Mouse (Mus musculus) kidney, postnatal 0 days (tissue): ENCODE measurements at regions not wholly inside any gene's neighbourhood (a gene's known extent, or its start where the extent isn't known, plus 50 kb on each side); places are given as distances from the start of the nearest gene placed in this dataset.

ENCODE experiments used
- ATAC-seq: fragments of 200-750 bp; cut with Nextera tagmentation; replicated peaks from 2 replicates; pipeline ENCODE4 v1.8.0; 2017; ENCODE audit warnings: low read depth, moderate number of reproducible peaks, moderate TSS enrichment, moderate library complexity; ENCODE audit not compliant: low FRiP score
- DNase-seq: peaks from one replicate; pipeline ENCODE4 v3.0.0-alpha.2; 2016; ENCODE audit warnings: low spot score
- H3K27ac ChIP-seq: fragments of 300-500 bp; sonication (generic); 2 replicates; pipeline ENCODE4 v1.5.1; 2014; ENCODE audit warnings: mild to moderate bottlenecking
- H3K27me3 ChIP-seq: fragments of 300-500 bp; sonication (generic); 2 replicates; pipeline ENCODE4 v1.6.1; 2014; ENCODE audit warnings: low read length, mixed read lengths; ENCODE audit not compliant: insufficient read depth
- H3K36me3 ChIP-seq: fragments of 300-500 bp; sonication (generic); 2 replicates; pipeline ENCODE4 v1.6.1; 2014; ENCODE audit warnings: low read length, mixed read lengths; ENCODE audit not compliant: insufficient read depth
- H3K4me1 ChIP-seq: fragments of 300-500 bp; sonication (generic); replicated peaks from 2 replicates; pipeline ENCODE4 v1.6.1; 2014; ENCODE audit warnings: antibody characterized with exemption, low read length, mixed read lengths; ENCODE audit not compliant: insufficient read depth
- H3K4me2 ChIP-seq: fragments of 300-500 bp; sonication (generic); 2 replicates; pipeline ENCODE4 v1.6.1; 2014; ENCODE audit warnings: mild to moderate bottlenecking, low read length, moderate library complexity, mixed read lengths
- H3K4me3 ChIP-seq: fragments of 300-500 bp; sonication (generic); replicated peaks from 2 replicates; pipeline ENCODE4 v1.5.1; 2014; ENCODE audit warnings: low read depth, low read length
- H3K9ac ChIP-seq: fragments of 300-500 bp; sonication (generic); 2 replicates; pipeline ENCODE4 v1.6.1; 2014; ENCODE audit warnings: low read depth, low read length
- H3K9me3 ChIP-seq: fragments of 300-500 bp; sonication (generic); replicated peaks from 2 replicates; pipeline ENCODE4 v1.6.1; 2016; ENCODE audit warnings: low read length, inconsistent platforms, mixed read lengths
- CTCF ChIP-seq: IDR thresholded peaks from 2 replicates; pipeline ENCODE4 v1.5.1; 2016; ENCODE audit warnings: antibody characterized with exemption, low read depth, mild to moderate bottlenecking, moderate library complexity
- WGBS: fragments of 180-500 bp; shearing (Covaris S2); extraction: QIAGEN DNeasy Blood & Tissue Kit; methylation state at CpG from one replicate; pipeline ENCODE4 v1.1.7; 2014; 5-methylcytosine and 5-hydroxymethylcytosine counted together

GRCm38 (mm10) chr1:57213428-57213874, 164.0 kb upstream of the 1700066M21Rik start:
- Histone ChIP-seq H3K27ac (no peak overlapping the region), H3K4me2 (peak overlapping the region; percentile 37; the same call in 1 of the 2 replicates), H3K9ac (no peak overlapping the region), H3K4me1 (no peaks in the 10 kb centered on the region), H3K27me3 (no peaks in the 10 kb centered on the region), H3K4me3 (no peak overlapping the region), H3K9me3 (no peaks in the 10 kb centered on the region), H3K36me3 (no peaks in the 10 kb centered on the region)
- no peak for TF ChIP-seq CTCF
- DNase-seq = peak; percentile 15
- ATAC-seq = no peak
- 40% methylated on average over 16 of the region's 16 CpGs for WGBS

- H3K27ac ChIP-seq = no peak overlapping the region
- no peak overlapping the region for H3K4me3 ChIP-seq
- H3K27me3 ChIP-seq = no peaks in the 10 kb centered on the region
- H3K36me3 ChIP-seq = no peaks in the 10 kb centered on the region
- DNase-seq (no peak), ATAC-seq (no peak)
- TF ChIP-seq CTCF = no peak
- no peaks in the 10 kb centered on the region for H3K9me3 ChIP-seq
- no peak overlapping the region for H3K9ac ChIP-seq
- WGBS = 60% methylated on average over 2 of the region's 2 CpGs
- H3K4me1 ChIP-seq = no peaks in the 10 kb centered on the region
- no peak overlapping the region for H3K4me2 ChIP-seq
These were observed 163.2 kb upstream of the 1700066M21Rik start for GRCm38 (mm10) chr1:57214266-57214665.

GRCm38 (mm10) chr1:57217656-57218055, 159.8 kb upstream of the 1700066M21Rik start:
- no peak overlapping the region for H3K9ac ChIP-seq
- ATAC-seq (no peak), DNase-seq (no peak)
- no peak overlapping the region for H3K4me3 ChIP-seq
- no peaks in the 10 kb centered on the region for H3K36me3 ChIP-seq
- H3K27me3 ChIP-seq = no peaks in the 10 kb centered on the region
- TF ChIP-seq CTCF = no peak
- no peak overlapping the region for H3K4me2 ChIP-seq
- H3K4me1 ChIP-seq = no peaks in the 10 kb centered on the region
- 75% methylated on average over 8 of the region's 8 CpGs for WGBS
- no peak overlapping the region for H3K27ac ChIP-seq
- no peaks in the 10 kb centered on the region for H3K9me3 ChIP-seq

- Histone ChIP-seq H3K27ac (no peak overlapping the region), H3K9me3 (no peaks in the 10 kb centered on the region), H3K9ac (no peak overlapping the region), H3K27me3 (no peaks in the 10 kb centered on the region), H3K4me2 (no peak overlapping the region), H3K4me3 (no peak overlapping the region), H3K36me3 (no peaks in the 10 kb centered on the region), H3K4me1 (no peaks in the 10 kb centered on the region)
- 44% methylated on average over 2 of the region's 2 CpGs for WGBS
- no peak for TF ChIP-seq CTCF
- DNase-seq (no peak), ATAC-seq (no peak)
These were observed 159.3 kb upstream of the 1700066M21Rik start for GRCm38 (mm10) chr1:57218127-57218526.

GRCm38 (mm10) chr1:57218616-57219015, 158.8 kb upstream of the 1700066M21Rik start:
- Histone ChIP-seq H3K36me3 (no peaks in the 10 kb centered on the region), H3K27me3 (no peaks in the 10 kb centered on the region), H3K4me2 (no peak overlapping the region), H3K9me3 (no peaks in the 10 kb centered on the region), H3K4me3 (no peak overlapping the region), H3K4me1 (no peaks in the 10 kb centered on the region), H3K27ac (no peak overlapping the region), H3K9ac (no peak overlapping the region)
- DNase-seq = no peak
- no peak for ATAC-seq
- WGBS = 59% methylated on average over 3 of the region's 3 CpGs
- TF ChIP-seq CTCF = no peak

- Histone ChIP-seq H3K4me2 (no peak overlapping the region), H3K9me3 (no peaks in the 10 kb centered on the region), H3K4me1 (no peaks in the 10 kb centered on the region), H3K27ac (no peak overlapping the region), H3K9ac (no peak overlapping the region), H3K27me3 (no peaks in the 10 kb centered on the region), H3K4me3 (no peak overlapping the region), H3K36me3 (no peaks in the 10 kb centered on the region)
- no peak for DNase-seq
- no peak for TF ChIP-seq CTCF
- ATAC-seq = no peak
- WGBS = 80% methylated on average over 10 of the region's 10 CpGs
These were observed 152.9 kb upstream of the 1700066M21Rik start for GRCm38 (mm10) chr1:57224425-57225104.
